Mouse (Mus musculus) myocyte (in vitro differentiated cells): ENCODE measurements around the gene Hist1h3f.

Source experiments
- MYOD1 ChIP-seq, 3 experiments: IDR thresholded peaks; one replicate each; pipeline ENCODE4 v1.6.1; 2011; ENCODE audit warnings: control low read depth in 2 of 3, low read depth in 2 of 3, mild to moderate bottlenecking in 2 of 3, moderate library complexity in 1 of 3; ENCODE audit not compliant: insufficient read length in 2 of 3, control insufficient read depth in 1 of 3
- POLR2A ChIP-seq: IDR thresholded peaks from one replicate; pipeline ENCODE4 v1.6.1; 2011; ENCODE audit warnings: low read depth, mild to moderate bottlenecking, control low read depth, moderate library complexity; ENCODE audit not compliant: insufficient read length
- POLR2AphosphoS2 ChIP-seq: IDR thresholded peaks from one replicate; pipeline ENCODE4 v1.6.1; 2011; ENCODE audit warnings: low read depth, control low read depth; ENCODE audit not compliant: insufficient read length
- USF1 ChIP-seq: IDR thresholded peaks from one replicate; pipeline ENCODE4 v1.6.1; 2011; ENCODE audit warnings: low read depth, mild to moderate bottlenecking, control low read depth, moderate library complexity

- no peak for TF ChIP-seq POLR2A
- TF ChIP-seq POLR2AphosphoS2 = no peak
- TF ChIP-seq USF1 = no peak
- TF ChIP-seq MYOD1 (IDR thresholded peaks at IDR 0.05; ENCODE audit: control insufficient read depth in 1 of 3, insufficient read length in 2 of 3, low read depth in 2 of 3) = no peak
Measured at GRCm38 (mm10) chr13:23524654-23525053, 19.2 kb upstream of the Hist1h3f start.
